ENCODE assay signal across 20 mouse cellular contexts in genomic region chr6:13166240-13166937, GRCm38 (mm10). TPM values are rescaled to one million over a fixed set of nuclear protein-coding genes. Genes with fewer than 3 reads are reported as not detected.
"Had no signal": no experiment of that assay in that cellular context is flagged by ENCODE, and none has a peak within 500 bp of the region (broad histone marks: within the 10 kb centered on the region; RNA-seq: fewer than 3 reads in every experiment).

No protein-coding gene starts in this region.

- H3K4me3 ChIP-seq: liver, embryonic 13.5 days; liver, embryonic 15.5 days; megakaryocyte, embryonic 14.5 days; midbrain, embryonic 12.5 days; midbrain, embryonic 15.5 days; neural tube, embryonic 12.5 days; stomach, embryonic 15.5 days had no signal

- H3K27ac ChIP-seq: liver, embryonic 13.5 days; liver, embryonic 15.5 days; macrophage; midbrain, embryonic 12.5 days; midbrain, embryonic 15.5 days; neural tube, embryonic 12.5 days; stomach, embryonic 15.5 days; stomach, postnatal 0 days had no signal

- H3K27me3 ChIP-seq: liver, embryonic 13.5 days; liver, embryonic 15.5 days; megakaryocyte, embryonic 14.5 days; midbrain, embryonic 12.5 days; midbrain, embryonic 15.5 days; neural tube, embryonic 12.5 days; stomach, embryonic 15.5 days had no signal

- H3K4me1 ChIP-seq: liver, embryonic 13.5 days; liver, embryonic 15.5 days; megakaryocyte, embryonic 14.5 days; midbrain, embryonic 12.5 days; midbrain, embryonic 15.5 days; neural tube, embryonic 12.5 days; stomach, embryonic 15.5 days had no signal

- ATAC-seq: liver, postnatal 0 days; midbrain, embryonic 15.5 days had no signal

- H3K36me3 ChIP-seq: liver, embryonic 13.5 days; liver, embryonic 15.5 days; midbrain, embryonic 12.5 days; midbrain, embryonic 15.5 days; neural tube, embryonic 12.5 days; stomach, embryonic 15.5 days had no signal

- DNase-seq: liver, embryonic 13.5 days; liver, postnatal 0 days; lung, postnatal 10 days; right cerebral cortex, postnatal 14 days; thymus, adult 2 months; thymus, postnatal 25 days; thymus, postnatal 4 days had no signal

- H3K9me3 ChIP-seq: liver, embryonic 13.5 days; liver, embryonic 15.5 days; megakaryocyte, embryonic 14.5 days; midbrain, embryonic 12.5 days; midbrain, embryonic 15.5 days; neural tube, embryonic 12.5 days; stomach, embryonic 15.5 days had no signal

- H3K4me2 ChIP-seq: liver, embryonic 11.5 days; liver, embryonic 13.5 days; liver, embryonic 15.5 days; midbrain, embryonic 12.5 days; midbrain, embryonic 15.5 days; neural tube, embryonic 12.5 days; stomach, embryonic 15.5 days had no signal

- H3K9ac ChIP-seq: liver, embryonic 13.5 days; liver, embryonic 15.5 days; liver, postnatal 0 days; midbrain, embryonic 12.5 days; midbrain, embryonic 15.5 days; neural tube, embryonic 12.5 days; stomach, embryonic 15.5 days had no signal

RNA-seq across cellular contexts. Expression of gene Vwde, which starts 58.4 kb away (rescaled TPM):
- total RNA-seq: megakaryocyte progenitor cell, adult 5-6 weeks; monocyte, adult 5-6 weeks had no signal
- polyA plus RNA-seq: liver, embryonic 15.5 days; liver, postnatal 0 days; macrophage; midbrain, embryonic 12.5 days; neural tube, embryonic 12.5 days; stomach, postnatal 0 days; testis, adult 2 months; thymus, adult 2 months; urinary bladder, adult 2 months had no signal
